Mouse (Mus musculus) adrenal gland, adult 8-10 months (tissue): ENCODE data around the gene Epb41l2. TPM values are rescaled to one million over a fixed set of nuclear protein-coding genes. Genes with fewer than 3 reads are reported as not detected.

Experiments
- DNase-seq: peaks from one replicate; pipeline ENCODE4 v3.0.0; 2022
- total RNA-seq, 4 experiments: library from RNA; stranded (reverse); gene quantifications; 2 replicates each; pipeline ENCODE4 v1.2.4; 2022

The Epb41l2 gene
- total RNA-seq, 4 experiments from 2014 or later, result 50.5 to 93.1 (median 64.5) TPM

GRCm38 (mm10) chr10:25437586-25438298 is 78.1 kb downstream of the Epb41l2 start:
- DNase-seq, result no peak

- no peak for DNase-seq
Observed at GRCm38 (mm10) chr10:25438299-25438680, 78.7 kb downstream of the Epb41l2 start.

- no peak for DNase-seq
Observed at GRCm38 (mm10) chr10:25439163-25439562, 79.6 kb downstream of the Epb41l2 start.

- DNase-seq, result no peak
Observed at GRCm38 (mm10) chr10:25439856-25440255, 80.3 kb downstream of the Epb41l2 start.

GRCm38 (mm10) chr10:25441405-25441804 is 81.8 kb downstream of the Epb41l2 start:
- no peak for DNase-seq

GRCm38 (mm10) chr10:25443626-25444025 is 84.0 kb downstream of the Epb41l2 start:
- DNase-seq, result no peak

GRCm38 (mm10) chr10:25444198-25444783 is 84.7 kb downstream of the Epb41l2 start:
- no peak for DNase-seq

GRCm38 (mm10) chr10:25446953-25447525 is 87.4 kb downstream of the Epb41l2 start:
- no peak for DNase-seq

- DNase-seq, result no peak
Observed at GRCm38 (mm10) chr10:25448676-25449075, 89.1 kb downstream of the Epb41l2 start.

- DNase-seq, result no peak
Observed at GRCm38 (mm10) chr10:25449312-25450020, 89.9 kb downstream of the Epb41l2 start.

GRCm38 (mm10) chr10:25453150-25453549 is 93.6 kb downstream of the Epb41l2 start:
- no peak for DNase-seq

GRCm38 (mm10) chr10:25453772-25454171 is 94.2 kb downstream of the Epb41l2 start:
- no peak for DNase-seq

GRCm38 (mm10) chr10:25457118-25457517 is 97.5 kb downstream of the Epb41l2 start:
- DNase-seq, result no peak

GRCm38 (mm10) chr10:25457996-25458395 is 98.4 kb downstream of the Epb41l2 start:
- no peak for DNase-seq

- DNase-seq, result no peak
Observed at GRCm38 (mm10) chr10:25461832-25462231, 102.2 kb downstream of the Epb41l2 start.

- no peak for DNase-seq
Observed at GRCm38 (mm10) chr10:25462669-25463068, 103.1 kb downstream of the Epb41l2 start.

- no peak for DNase-seq
Observed at GRCm38 (mm10) chr10:25466493-25466892, 106.9 kb downstream of the Epb41l2 start.

GRCm38 (mm10) chr10:25471944-25472343 is 112.3 kb downstream of the Epb41l2 start:
- DNase-seq, result no peak

- no peak for DNase-seq
Observed at GRCm38 (mm10) chr10:25479716-25480115, 120.1 kb downstream of the Epb41l2 start.

GRCm38 (mm10) chr10:25482791-25483190 is 123.2 kb downstream of the Epb41l2 start:
- DNase-seq, result peak; percentile 25

- peak; percentile 29 for DNase-seq
Observed at GRCm38 (mm10) chr10:25488456-25488855, 128.9 kb downstream of the Epb41l2 start.

GRCm38 (mm10) chr10:25499323-25500071 is 139.9 kb downstream of the Epb41l2 start:
- no peak for DNase-seq
